Mouse (Mus musculus): ENCODE results near the gene Kdelr1.
A peak's percentile ranks its signal among the peaks of the same experiment; 100 is the strongest.

Gene Kdelr1

DNA sequence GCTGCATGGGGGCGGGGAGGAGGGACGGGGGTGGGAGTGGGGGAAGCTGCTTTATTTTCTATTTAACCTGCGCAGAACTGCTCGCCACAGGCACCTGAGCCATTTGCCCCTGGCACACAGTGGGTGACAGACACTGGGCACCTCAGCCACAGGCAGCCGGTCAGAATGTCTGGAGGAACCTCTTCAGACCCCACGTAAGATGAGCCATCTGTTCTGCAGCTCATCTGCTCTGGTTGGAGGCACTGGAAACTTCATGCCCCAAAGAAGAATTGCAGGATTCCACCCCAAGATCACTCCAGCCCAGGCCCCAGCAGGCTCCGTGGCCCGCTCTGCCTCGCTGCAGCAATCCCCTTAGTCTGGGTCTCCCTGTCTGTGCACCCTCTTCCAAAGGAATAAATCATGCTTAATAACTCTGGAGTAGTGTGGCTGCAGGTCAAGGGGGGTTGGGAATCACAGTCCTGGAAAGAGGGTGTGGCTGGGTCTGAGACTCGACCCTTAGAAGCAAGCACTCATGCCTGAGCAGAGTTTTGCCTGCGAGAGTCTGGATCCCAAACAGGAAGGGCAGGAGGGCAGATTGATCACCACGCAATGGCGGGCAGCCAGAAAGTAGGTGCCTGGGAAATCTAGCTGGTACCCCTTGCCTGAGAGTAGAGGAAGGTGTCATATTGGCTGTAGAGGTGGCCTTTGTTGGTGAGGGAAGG is 44.6 kb downstream of the Kdelr1 start:
- no peak for DNase-seq

DNA sequence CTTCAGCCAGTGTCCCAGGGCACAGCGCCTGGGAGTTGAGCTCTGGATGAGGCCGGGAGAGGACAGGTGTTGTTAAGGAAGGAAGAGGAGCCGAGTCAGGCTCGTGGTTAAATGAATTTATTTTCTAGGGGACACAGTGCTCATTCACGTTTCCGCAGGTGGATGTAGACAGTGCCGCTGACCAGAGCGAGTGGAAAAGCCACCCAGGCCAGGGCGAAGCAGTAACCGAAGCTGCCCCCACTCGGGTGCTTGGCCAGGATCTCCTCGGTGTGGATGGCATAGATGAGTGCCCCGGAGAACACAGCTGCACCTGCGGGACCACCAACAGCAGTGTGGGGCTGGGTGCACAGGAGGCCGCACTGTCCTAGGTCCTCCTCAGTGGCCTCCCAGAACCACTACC is 45.4 kb downstream of the Kdelr1 start:
- DNase-seq: no peak

GRCm38 (mm10) chr7:45919083-45919671 is 46.6 kb downstream of the Kdelr1 start:
- DNase-seq: no peak

GRCm38 (mm10) chr7:45919761-45920160 is 47.2 kb downstream of the Kdelr1 start:
- no peak for DNase-seq

DNA sequence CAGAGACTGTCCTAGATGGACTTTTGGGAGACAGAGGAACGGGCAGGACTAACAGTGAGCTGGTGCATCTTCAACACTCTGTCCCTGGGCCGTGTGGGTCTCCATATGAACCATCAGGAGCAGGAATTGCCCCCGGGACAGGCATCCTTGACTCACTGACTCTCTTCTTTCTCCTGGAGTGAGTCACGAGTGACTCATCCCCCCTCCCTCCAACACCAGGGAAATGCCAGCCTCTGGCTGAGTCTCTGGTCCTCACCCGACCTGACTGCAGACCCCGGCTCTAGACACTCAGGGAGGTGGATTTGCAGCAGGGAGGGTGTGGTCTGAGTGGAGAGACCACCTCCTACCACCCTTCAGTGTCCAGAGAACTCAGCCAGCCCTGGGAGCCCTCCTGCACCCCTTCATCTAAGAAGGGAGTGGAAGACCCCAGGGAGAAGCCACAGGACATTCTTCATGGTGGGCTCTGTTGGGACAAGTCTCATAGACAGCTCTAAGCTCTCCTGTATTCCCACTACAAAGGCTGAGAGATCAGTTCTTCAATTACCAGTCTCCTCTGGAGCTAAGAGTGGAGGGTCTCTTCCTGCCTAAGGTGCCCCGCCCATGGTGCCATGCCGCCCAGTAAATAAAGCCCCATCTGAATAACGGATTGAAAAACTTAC is 48.1 kb downstream of the Kdelr1 start:
- DNase-seq: no peak

DNA sequence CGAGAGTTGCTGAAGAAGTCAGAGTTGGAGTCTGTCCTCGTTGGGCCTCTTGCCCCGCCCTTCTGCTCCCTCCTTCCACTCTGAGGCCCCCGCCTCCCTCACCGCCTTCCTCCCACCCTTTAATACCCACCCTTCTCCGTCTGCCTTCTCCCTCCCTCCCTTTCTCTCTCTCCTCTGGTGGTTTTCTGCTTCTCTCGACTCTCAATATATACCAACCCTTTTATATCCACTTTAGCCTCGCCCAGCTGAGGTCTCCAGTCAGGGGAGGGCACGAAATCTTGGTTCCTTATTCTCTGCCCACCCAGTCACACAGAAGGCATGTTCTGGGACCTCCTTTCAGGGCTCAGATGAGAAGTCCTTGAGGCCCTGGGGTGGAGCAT is 48.7 kb downstream of the Kdelr1 start, which contains the start of gene Emp3:
Gene Emp3 (minus strand): TSS at position 163 of the 380 bp plus-strand sequence.
- DNase-seq: no peak

DNA sequence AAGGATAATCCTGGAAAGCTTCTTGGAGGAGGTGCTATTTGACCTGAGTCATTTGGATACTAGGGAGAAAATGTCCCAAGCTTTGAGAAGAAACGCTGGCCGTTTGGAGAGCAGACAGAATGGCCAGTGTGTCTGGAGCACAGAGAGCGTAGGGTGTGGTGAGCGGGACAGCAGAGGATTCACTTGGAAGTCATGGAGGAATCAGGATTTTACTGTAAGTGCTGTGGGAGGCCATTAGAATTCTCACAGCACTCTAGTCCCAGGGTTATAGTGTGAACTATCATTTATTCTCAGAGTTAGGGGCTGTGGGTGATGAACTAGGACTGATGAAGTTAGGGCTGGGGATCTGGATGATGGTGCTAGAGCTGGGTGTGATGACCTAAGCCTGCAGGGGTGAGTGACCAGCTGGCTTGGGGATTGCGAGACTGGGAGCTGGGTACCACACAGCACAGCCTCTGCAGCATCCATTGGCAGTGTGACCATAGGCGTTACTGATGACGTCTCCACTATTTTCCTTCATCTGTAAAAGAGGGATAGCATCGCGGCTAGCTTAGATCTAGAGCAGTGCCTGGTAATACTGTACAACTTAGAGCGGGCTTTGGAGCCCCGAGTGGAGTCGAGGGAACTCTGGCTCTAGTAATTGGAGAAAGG is 49.5 kb downstream of the Kdelr1 start:
- DNase-seq: no peak

- DNase-seq: peak; percentile 95
Measured at GRCm38 (mm10) chr7:45922928-45923761, 50.6 kb downstream of the Kdelr1 start.

- peak; percentile 91 for DNase-seq
Measured at GRCm38 (mm10) chr7:45923762-45924428, 51.3 kb downstream of the Kdelr1 start, which contains the start of gene Ccdc114. Gene Ccdc114 (plus strand): TSS chr7:45924072.

DNA sequence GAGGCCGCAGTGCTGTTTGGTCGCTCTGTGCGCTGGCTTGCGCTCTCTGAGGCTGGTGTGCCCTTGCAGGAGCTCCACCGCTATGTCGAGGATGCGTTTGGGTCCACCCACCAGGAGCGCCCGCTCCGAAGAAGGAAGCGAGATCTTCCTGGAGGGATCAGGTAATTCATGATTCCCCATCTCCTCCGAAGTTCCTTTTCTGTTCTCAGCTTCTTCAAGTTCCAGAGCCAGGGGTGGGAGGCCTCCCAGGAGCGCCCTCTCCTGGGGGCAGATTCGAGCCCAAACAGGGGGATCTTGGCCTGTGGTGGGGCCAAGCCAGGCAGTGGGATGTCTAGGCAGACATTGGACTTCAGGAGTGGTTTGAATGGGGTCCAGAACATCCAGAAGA is 51.9 kb downstream of the Kdelr1 start:
- DNase-seq: peak; percentile 50

DNA sequence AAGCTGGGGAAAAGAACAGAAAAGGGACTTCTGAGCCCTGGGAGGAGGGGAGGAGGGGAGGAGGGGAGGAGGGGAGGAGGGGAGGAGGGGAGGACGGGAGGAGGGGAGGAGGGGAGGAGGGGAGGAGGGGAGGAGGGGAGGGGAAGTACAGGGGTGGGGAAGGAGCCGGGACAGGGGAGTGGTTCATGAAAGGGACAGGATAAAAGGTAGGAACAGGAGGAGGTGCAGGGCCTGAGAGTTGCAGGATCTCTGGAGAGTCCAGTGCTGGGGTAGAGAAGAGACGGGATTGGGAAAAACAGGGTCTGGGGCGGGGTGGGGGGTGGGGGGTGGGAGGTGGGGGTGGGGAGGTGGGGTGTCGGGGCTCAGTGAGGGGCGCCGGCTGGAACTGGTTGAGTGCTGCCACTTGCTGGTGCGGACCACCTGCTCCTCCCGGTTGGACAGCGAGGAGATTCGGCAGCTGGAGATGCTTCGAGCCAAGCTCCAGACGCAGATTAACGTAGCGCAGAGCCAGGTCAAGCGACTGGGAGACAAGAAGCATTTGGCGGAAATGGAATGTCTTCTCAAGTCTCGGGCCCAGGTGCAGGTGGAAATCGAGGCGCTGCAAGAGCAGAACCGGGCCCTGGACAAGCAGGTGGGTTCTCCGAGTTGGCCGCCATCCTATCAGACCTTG is 56.2 kb downstream of the Kdelr1 start:
- DNase-seq: no peak

DNA sequence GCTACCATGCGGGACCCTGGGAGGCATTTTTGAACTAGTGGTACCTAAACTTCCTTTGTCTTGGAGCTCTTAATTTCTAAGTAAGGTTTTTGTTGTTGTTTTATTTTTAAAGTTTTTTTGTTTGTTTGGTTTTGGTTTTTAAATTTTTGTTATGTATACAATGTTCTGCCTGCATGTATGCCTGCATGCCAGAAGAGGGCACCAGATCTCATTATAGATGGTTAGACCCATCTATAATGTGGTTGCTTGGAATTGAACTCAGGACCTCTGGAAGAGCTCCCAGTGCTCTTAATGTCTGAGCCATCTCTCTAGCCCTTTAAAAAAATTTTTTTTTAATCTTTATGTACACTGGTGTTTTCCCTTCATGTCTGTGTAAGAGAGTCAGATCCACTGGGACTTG is 57.1 kb downstream of the Kdelr1 start:
- DNase-seq: no peak

All from kidney, adult 11 months (tissue).